Mouse (Mus musculus) G1E (cell line): Measurements from ENCODE around the gene Arfip1. TPM values are rescaled to one million over a fixed set of nuclear protein-coding genes. Genes with fewer than 3 reads are reported as not detected.

Source experiments
- ATAC-seq: 2 replicates; pipeline ENCODE4 v1.8.0; 2016; ENCODE audit warnings: mild to moderate bottlenecking; ENCODE audit not compliant: insufficient number of reproducible peaks, poor library complexity, low FRiP score, severe bottlenecking; ENCODE audit errors: extremely low read depth
- DNase-seq: peaks from one replicate; pipeline ENCODE4 v3.0.0; 2012; ENCODE audit warnings: low spot score
- H3K27me3 ChIP-seq: 2 replicates; pipeline ENCODE4 v1.6.1; 2012; ENCODE audit warnings: mild to moderate bottlenecking, low read length, inconsistent platforms; ENCODE audit not compliant: insufficient read depth
- H3K36me3 ChIP-seq: replicated peaks from 2 replicates; pipeline ENCODE3; 2012; ENCODE audit warnings: mild to moderate bottlenecking, inconsistent platforms
- H3K4me1 ChIP-seq: 2 replicates; pipeline ENCODE4 v1.6.1; 2012; ENCODE audit warnings: low read depth, low read length, inconsistent platforms, mixed read lengths; ENCODE audit not compliant: insufficient read depth
- H3K4me3 ChIP-seq: 2 replicates; pipeline ENCODE4 v1.5.1; 2012; ENCODE audit warnings: low read depth, mild to moderate bottlenecking, inconsistent platforms, low read length, moderate library complexity, mixed read lengths
- H3K9me3 ChIP-seq: replicated peaks from 2 replicates; pipeline ENCODE4 v1.6.1; 2012; ENCODE audit warnings: inconsistent platforms
- CTCF ChIP-seq: IDR thresholded peaks from 2 replicates; pipeline ENCODE4 v1.5.1; 2012; ENCODE audit warnings: low read depth, low read length, inconsistent platforms, mixed read lengths
- GATA1 ChIP-seq: IDR thresholded peaks from 2 replicates; pipeline ENCODE4 v1.6.1; 2012; ENCODE audit warnings: borderline replicate concordance, low read length, inconsistent platforms, mixed read lengths
- GATA2 ChIP-seq: IDR thresholded peaks from 2 replicates; pipeline ENCODE4 v1.6.1; 2012; ENCODE audit warnings: low read depth, low read length, inconsistent platforms, borderline replicate concordance
- POLR2AphosphoS5 ChIP-seq: IDR thresholded peaks from 2 replicates; pipeline ENCODE4 v1.6.1; 2012; ENCODE audit warnings: low read depth, low read length, inconsistent platforms; ENCODE audit not compliant: insufficient replicate concordance
- TAL1 ChIP-seq: conservative IDR thresholded peaks from 2 replicates; pipeline ENCODE4 v1.6.1; 2012; ENCODE audit warnings: low read depth, low read length, inconsistent platforms, mixed read lengths
- polyA plus RNA-seq: library from polyadenylated mRNA; stranded (reverse); fragments of >175 nt; gene quantifications from 2 replicates; pipeline ENCODE4 v1.2.3, GENCODE M21; 2012
- total RNA-seq, 2 experiments: library from RNA; stranded (forward) in 1 of 2; stranded (reverse) in 1 of 2; fragments of 200-1000 nt in 1 of 2; fragments of >200 nt in 1 of 2; fragmentation: Nextera tagmentation in 1 of 2; gene quantifications; 2 replicates each; pipeline ENCODE4 v1.2.3; 2014 to 2017

Gene Arfip1
- total RNA-seq (2014; fragmentation: Nextera tagmentation) = 47.8 and 62.5 TPM in 2 replicates
- total RNA-seq (2017) = 89.6 and 92.9 TPM in 2 replicates
- polyA plus RNA-seq = 28.3 and 33.6 TPM in 2 replicates

DNA sequence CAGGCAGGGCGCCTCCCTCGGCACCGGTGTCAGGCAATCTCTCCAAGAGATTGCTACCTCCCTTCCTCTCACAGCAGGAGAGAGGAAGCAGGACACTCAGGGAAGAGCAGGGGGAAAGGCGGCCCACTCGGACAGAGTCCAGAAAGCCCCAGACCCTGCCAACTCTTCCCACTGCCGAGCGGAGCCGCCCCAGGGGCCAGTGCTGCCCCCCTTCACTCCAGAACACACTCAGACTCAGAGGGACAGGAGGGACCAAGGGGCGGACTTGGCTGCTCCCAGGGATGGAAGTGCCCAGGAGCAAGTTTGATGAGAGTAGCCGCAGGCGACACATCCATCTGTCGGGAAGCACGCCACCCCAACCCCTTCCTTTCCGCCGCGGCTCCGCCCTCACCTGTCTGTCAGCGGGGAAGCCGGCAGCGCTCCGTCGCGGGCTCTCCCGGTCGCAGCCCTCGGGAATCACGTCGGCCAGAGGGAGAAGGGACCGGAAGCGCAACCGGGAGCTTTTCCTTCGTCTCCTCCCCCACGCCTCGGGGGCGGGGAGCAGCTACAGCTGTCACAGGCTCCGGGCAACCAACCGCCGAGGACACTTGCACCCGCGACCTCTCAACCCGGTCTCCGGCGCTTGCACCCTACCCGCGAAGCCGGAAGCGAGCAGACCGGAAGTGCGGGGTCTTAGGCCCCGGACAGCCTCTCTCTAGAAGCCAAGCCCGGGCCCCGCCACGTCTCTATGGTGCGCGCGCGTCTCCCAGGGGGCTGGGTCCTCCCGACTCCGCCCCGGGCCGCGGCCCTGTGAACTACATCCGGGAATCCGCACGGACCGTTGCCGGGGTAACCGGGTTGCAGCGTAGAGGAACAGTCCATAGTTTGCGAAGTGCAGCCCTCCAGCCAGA is at the start of gene Arfip1:
Arfip1 (minus strand) TSS at position 603 of the 890 bp plus-strand sequence.
- peaks cover 35% of the 10 kb centered on the region for H3K4me1 ChIP-seq
- ATAC-seq = peak; percentile 90

GRCm38 (mm10) chr3:84631586-84631985 is 49.2 kb upstream of the Arfip1 start:
- H3K4me3 ChIP-seq = no peak overlapping the region
- peaks cover 4% of the 10 kb centered on the region for H3K9me3 ChIP-seq
- TF ChIP-seq TAL1 (no peak), GATA2 (no peak), POLR2AphosphoS5 (no peak)
- ATAC-seq (no peak), DNase-seq (no peak)
- no peaks in the 10 kb centered on the region for H3K36me3 ChIP-seq
- peaks cover 28% of the 10 kb centered on the region for H3K27me3 ChIP-seq
- H3K4me1 ChIP-seq = peaks cover 3% of the 10 kb centered on the region; the same call in 1 of the 2 replicates

More for the DNA sequence above, at the start of gene Arfip1:
- H3K4me3 ChIP-seq = peak within 1 kb of the TSS; percentile 89
- no peaks in the 10 kb centered on the region for H3K27me3 ChIP-seq
- peak; percentile 78 for DNase-seq
- no peak for TF ChIP-seq TAL1
- TF ChIP-seq GATA1 = no peak
- no peak for TF ChIP-seq POLR2AphosphoS5
- TF ChIP-seq CTCF = no peak
- H3K36me3 ChIP-seq = no peaks in the 10 kb centered on the region
- H3K9me3 ChIP-seq = no peaks in the 10 kb centered on the region

- no peak for DNase-seq
- Histone ChIP-seq H3K4me1 (no peaks in the 10 kb centered on the region), H3K9me3 (peaks cover 2% of the 10 kb centered on the region; the same call in 1 of the 2 replicates), H3K36me3 (no peaks in the 10 kb centered on the region), H3K27me3 (peaks cover 32% of the 10 kb centered on the region), H3K4me3 (no peak overlapping the region)
- no peak for ATAC-seq
- no peak for TF ChIP-seq CTCF
- TF ChIP-seq TAL1 = no peak
- no peak for TF ChIP-seq POLR2AphosphoS5
- TF ChIP-seq GATA1 = no peak
Observed at GRCm38 (mm10) chr3:84622026-84622425, 39.6 kb upstream of the Arfip1 start.

GRCm38 (mm10) chr3:84619725-84620124 is 37.3 kb upstream of the Arfip1 start:
- TF ChIP-seq CTCF (no peak), POLR2AphosphoS5 (no peak)
- no peak for DNase-seq
- H3K4me1 ChIP-seq = no peaks in the 10 kb centered on the region
- H3K4me3 ChIP-seq = no peak overlapping the region
- peaks cover 35% of the 10 kb centered on the region for H3K27me3 ChIP-seq
- H3K36me3 ChIP-seq = no peaks in the 10 kb centered on the region
- H3K9me3 ChIP-seq = peaks cover 2% of the 10 kb centered on the region; the same call in 1 of the 2 replicates
- ATAC-seq = no peak

DNA sequence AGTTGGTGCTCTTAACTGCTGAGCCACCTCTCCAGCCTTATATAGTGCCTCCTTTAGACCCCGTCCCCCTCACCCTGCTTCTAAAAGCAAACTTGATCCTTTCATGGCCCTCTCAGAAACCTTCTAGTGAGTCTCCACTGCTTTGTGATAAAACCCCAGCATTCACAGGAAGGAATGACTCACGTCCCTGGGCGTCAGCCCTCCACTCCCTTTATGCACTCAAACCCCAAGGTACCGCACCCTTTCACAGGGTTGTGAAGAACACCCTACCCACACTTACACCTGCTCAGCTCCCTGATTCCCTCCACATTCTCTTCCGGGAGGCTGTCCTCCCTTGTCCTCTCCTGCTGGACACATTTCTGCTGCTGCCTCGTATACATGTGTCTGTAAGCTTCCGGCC is 36.6 kb upstream of the Arfip1 start:
- H3K36me3 ChIP-seq = no peaks in the 10 kb centered on the region
- H3K9me3 ChIP-seq = peaks cover 2% of the 10 kb centered on the region; the same call in 1 of the 2 replicates
- TF ChIP-seq GATA2 (no peak), GATA1 (no peak), POLR2AphosphoS5 (no peak), TAL1 (no peak), CTCF (no peak)
- no peak for DNase-seq
- H3K27me3 ChIP-seq = peaks cover 32% of the 10 kb centered on the region
- no peak for ATAC-seq
- no peak overlapping the region for H3K4me3 ChIP-seq
- no peaks in the 10 kb centered on the region for H3K4me1 ChIP-seq

- TF ChIP-seq CTCF = no peak
- TF ChIP-seq GATA2 = no peak
- TF ChIP-seq TAL1 = no peak
- TF ChIP-seq GATA1 = no peak
- no peak for TF ChIP-seq POLR2AphosphoS5
- H3K9me3 ChIP-seq = peaks cover 2% of the 10 kb centered on the region; the same call in 1 of the 2 replicates
- ATAC-seq = no peak
- no peaks in the 10 kb centered on the region for H3K36me3 ChIP-seq
- DNase-seq = no peak
- H3K27me3 ChIP-seq = peaks cover 30% of the 10 kb centered on the region
- H3K4me1 ChIP-seq = no peaks in the 10 kb centered on the region
- H3K4me3 ChIP-seq = no peak overlapping the region
Observed at GRCm38 (mm10) chr3:84618627-84619026, 36.2 kb upstream of the Arfip1 start.
